Mouse (Mus musculus) intestine, postnatal 0 days (tissue): Measurements from ENCODE around the gene Msrb3. TPM values are rescaled to one million over a fixed set of nuclear protein-coding genes. Genes with fewer than 3 reads are reported as not detected.

Source experiments
- ATAC-seq: fragments of 200-750 bp; cut with Nextera tagmentation; 2 replicates; pipeline ENCODE4 v1.8.0; 2017; ENCODE audit warnings: mild to moderate bottlenecking, moderate TSS enrichment, moderate library complexity
- H3K27ac ChIP-seq: fragments of 300-500 bp; sonication (generic); 2 replicates; pipeline ENCODE4 v1.5.1; 2014; ENCODE audit warnings: mild to moderate bottlenecking, low read depth, low read length, moderate library complexity
- H3K27me3 ChIP-seq: fragments of 300-500 bp; sonication (generic); replicated peaks from 2 replicates; pipeline ENCODE4 v1.6.1; 2014; ENCODE audit warnings: low read length, mixed read lengths; ENCODE audit not compliant: control insufficient read depth, insufficient read depth
- H3K36me3 ChIP-seq: fragments of 300-500 bp; sonication (generic); 2 replicates; pipeline ENCODE4 v1.6.1; 2014; ENCODE audit warnings: mild to moderate bottlenecking, moderate library complexity; ENCODE audit not compliant: control insufficient read depth, insufficient read depth
- H3K4me1 ChIP-seq: fragments of 300-500 bp; sonication (generic); replicated peaks from 2 replicates; pipeline ENCODE4 v1.6.1; 2014; ENCODE audit warnings: antibody characterized with exemption, low read length, mixed read lengths; ENCODE audit not compliant: control insufficient read depth, insufficient read depth
- H3K4me2 ChIP-seq: fragments of 300-500 bp; sonication (generic); replicated peaks from 2 replicates; pipeline ENCODE4 v1.6.1; 2014; ENCODE audit warnings: low read depth, mild to moderate bottlenecking, moderate library complexity
- H3K4me3 ChIP-seq: fragments of 300-500 bp; sonication (generic); 2 replicates; pipeline ENCODE4 v1.5.1; 2014; ENCODE audit warnings: low read depth, low read length
- H3K9ac ChIP-seq: fragments of 300-500 bp; sonication (generic); 2 replicates; pipeline ENCODE4 v1.6.1; 2014; ENCODE audit warnings: mild to moderate bottlenecking, low read depth, low read length
- H3K9me3 ChIP-seq: fragments of 300-500 bp; sonication (generic); 2 replicates; pipeline ENCODE4 v1.6.1; 2016; ENCODE audit warnings: mixed run types; ENCODE audit not compliant: control insufficient read depth
- CTCF ChIP-seq: sonication (generic); IDR thresholded peaks from 2 replicates; pipeline ENCODE4 v1.5.1; 2016; ENCODE audit warnings: low read depth, mild to moderate bottlenecking, control low read depth, antibody characterized with exemption, moderate library complexity
- WGBS: fragments of 180-500 bp; shearing (Covaris S2); extraction: QIAGEN DNeasy Blood & Tissue Kit; methylation state at CpG from one replicate; pipeline ENCODE4 v1.1.7; 2014; 5-methylcytosine and 5-hydroxymethylcytosine counted together
- polyA plus RNA-seq: library from polyadenylated mRNA; unstranded; fragments of >200 nt; fragmentation: Nextera tagmentation; extraction: Ambion mirVana; gene quantifications from 2 replicates; pipeline ENCODE4 v1.2.1, GENCODE M21; 2015

Msrb3 gene
- polyA plus RNA-seq, result 17.2 and 18.5 TPM in 2 replicates

GRCm38 (mm10) chr10:120898785-120899762 is at the start of gene Msrb3:
TSS of gene Msrb3 (minus strand) at chr10:120899101.
- Histone ChIP-seq H3K27ac (peak within 1 kb of the TSS; percentile 75), H3K9ac (peak within 1 kb of the TSS; percentile 73), H3K4me1 (peaks cover 7% of the 10 kb centered on the region; the same call in 1 of the 2 replicates), H3K9me3 (no peaks in the 10 kb centered on the region), H3K36me3 (no peaks in the 10 kb centered on the region), H3K4me3 (peak within 1 kb of the TSS; percentile 70), H3K4me2 (peak within 1 kb of the TSS; percentile 91), H3K27me3 (0 out of 2 replicates have a peak, but pooled peaks cover 3% of the 10 kb centered on the region)
- TF ChIP-seq CTCF, result no peak
- 3% methylated on average over 60 of the region's 64 CpGs for WGBS
- peak; percentile 46 for ATAC-seq

DNA sequence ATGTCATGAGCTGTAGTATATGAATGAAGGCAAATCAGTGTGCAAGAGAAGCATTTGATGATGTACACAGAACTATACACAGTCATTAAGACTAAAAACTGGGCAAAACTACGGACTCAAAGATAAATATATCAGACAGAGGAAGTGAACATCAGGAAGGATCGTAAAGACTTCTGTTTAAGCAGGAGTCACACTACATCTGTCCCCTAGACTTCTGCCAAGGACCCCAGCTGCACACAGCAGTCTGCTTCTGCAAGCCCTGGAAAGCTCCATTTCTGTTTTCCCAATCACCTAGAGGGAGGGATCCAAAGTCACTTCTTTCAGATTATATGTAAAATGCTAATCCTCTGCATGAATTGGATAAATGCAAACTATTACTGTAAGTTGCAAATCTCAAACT is 49.6 kb upstream of the Msrb3 start:
- 39% methylated on average over 2 of the region's 2 CpGs for WGBS
- H3K36me3 ChIP-seq, result peaks cover 9% of the 10 kb centered on the region; the same call in 1 of the 2 replicates
- TF ChIP-seq CTCF, result no peak
- H3K4me3 ChIP-seq, result no peak overlapping the region
- no peak for ATAC-seq
- no peak overlapping the region for H3K9ac ChIP-seq
- no peaks in the 10 kb centered on the region for H3K27me3 ChIP-seq
- H3K27ac ChIP-seq, result no peak overlapping the region
- H3K4me2 ChIP-seq, result no peak overlapping the region
- no peaks in the 10 kb centered on the region for H3K4me1 ChIP-seq
- no peaks in the 10 kb centered on the region for H3K9me3 ChIP-seq

GRCm38 (mm10) chr10:120947842-120948241 is 48.9 kb upstream of the Msrb3 start:
- WGBS, result 75% methylated on average over 2 of the region's 2 CpGs
- no peak for ATAC-seq
- TF ChIP-seq CTCF, result no peak
- Histone ChIP-seq H3K9ac (no peak overlapping the region), H3K9me3 (no peaks in the 10 kb centered on the region), H3K27ac (no peak overlapping the region), H3K4me1 (no peaks in the 10 kb centered on the region), H3K4me3 (no peak overlapping the region), H3K4me2 (no peak overlapping the region), H3K36me3 (peaks cover 9% of the 10 kb centered on the region; the same call in 1 of the 2 replicates), H3K27me3 (no peaks in the 10 kb centered on the region)

DNA sequence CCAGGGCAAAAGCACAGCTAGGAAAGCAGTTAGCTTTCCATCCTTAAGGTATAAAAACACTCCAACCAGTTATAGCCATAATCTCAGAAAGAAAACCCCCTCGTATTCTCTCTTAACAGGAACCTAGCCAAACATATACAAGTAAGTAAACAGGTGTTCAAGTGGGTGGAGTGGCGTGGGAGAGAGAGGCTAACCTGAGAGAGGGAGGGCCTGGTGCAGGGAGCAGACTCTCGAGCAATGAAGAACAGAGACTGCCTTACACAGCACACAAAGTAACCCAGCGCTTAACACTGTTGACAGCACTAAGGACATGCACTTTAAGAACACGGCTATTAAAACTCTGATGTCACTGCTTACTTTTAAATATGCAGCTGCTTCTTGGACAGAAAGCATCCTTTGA is 47.9 kb upstream of the Msrb3 start:
- Histone ChIP-seq H3K27ac (no peak overlapping the region), H3K9me3 (no peaks in the 10 kb centered on the region), H3K36me3 (peaks cover 9% of the 10 kb centered on the region; the same call in 1 of the 2 replicates), H3K27me3 (no peaks in the 10 kb centered on the region), H3K9ac (no peak overlapping the region), H3K4me1 (no peaks in the 10 kb centered on the region), H3K4me3 (no peak overlapping the region), H3K4me2 (no peak overlapping the region)
- ATAC-seq, result no peak
- 77% methylated on average over 5 of the region's 5 CpGs for WGBS
- TF ChIP-seq CTCF, result no peak

GRCm38 (mm10) chr10:120938904-120939208 is 40.0 kb upstream of the Msrb3 start:
- Histone ChIP-seq H3K4me2 (no peak overlapping the region), H3K36me3 (no peaks in the 10 kb centered on the region), H3K27ac (no peak overlapping the region), H3K4me3 (no peak overlapping the region), H3K9me3 (no peaks in the 10 kb centered on the region), H3K4me1 (no peaks in the 10 kb centered on the region), H3K27me3 (no peaks in the 10 kb centered on the region), H3K9ac (no peak overlapping the region)
- TF ChIP-seq CTCF, result no peak
- WGBS, result 69% methylated on average over 2 of the region's 2 CpGs
- ATAC-seq, result no peak

GRCm38 (mm10) chr10:120938077-120938903 is 39.4 kb upstream of the Msrb3 start:
- H3K4me3 ChIP-seq, result no peak overlapping the region
- H3K36me3 ChIP-seq, result no peaks in the 10 kb centered on the region
- no peaks in the 10 kb centered on the region for H3K4me1 ChIP-seq
- H3K9me3 ChIP-seq, result no peaks in the 10 kb centered on the region
- no peaks in the 10 kb centered on the region for H3K27me3 ChIP-seq
- ATAC-seq, result no peak
- H3K27ac ChIP-seq, result no peak overlapping the region
- WGBS, result 48% methylated on average over 19 of the region's 19 CpGs
- no peak overlapping the region for H3K9ac ChIP-seq
- peak; percentile 78 for TF ChIP-seq CTCF
- H3K4me2 ChIP-seq, result no peak overlapping the region
